Mouse (Mus musculus): ENCODE results near the gene Pramel1. TPM values are rescaled to one million over a fixed set of nuclear protein-coding genes. Genes with fewer than 3 reads are reported as not detected.
"Not testable (repeated sequence)": the region's sequence is repeated elsewhere in the genome, so short reads cannot be mapped to it uniquely, and the experiment has no call there.

The Pramel1 gene
- total RNA-seq, 2 experiments from 2014 or later, result not detected

DNA sequence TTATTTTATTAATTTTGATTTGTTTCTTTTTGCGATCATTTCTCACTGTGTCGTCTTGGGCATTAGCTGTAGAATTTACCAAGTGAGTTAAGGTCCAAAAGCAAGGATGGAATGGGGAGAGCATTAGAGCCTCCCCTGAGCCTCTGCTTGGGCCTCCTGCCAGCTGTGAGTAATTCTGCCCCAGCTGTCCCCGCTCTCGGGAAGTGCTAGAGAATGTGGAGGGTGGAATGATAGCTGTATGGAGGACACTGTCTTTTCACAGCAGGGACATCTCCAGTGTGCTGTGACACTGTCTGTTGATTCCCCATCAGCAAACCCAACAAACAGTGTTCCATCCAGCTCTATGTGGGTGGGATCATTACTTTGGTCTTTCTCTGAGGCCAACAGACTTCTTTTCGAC is 32.5 kb downstream of the Pramel1 start:
- intact Hi-C loops (cut with DNase I); DNase-seq: not testable (repeated sequence)

Other genes starting within 250 kb of the Pramel1 start
- 10 to 100 TPM; 18.9 to 22.0 TPM for gene Prdm2, start 181.4 kb upstream of the Pramel1 start, total RNA-seq (2021)
- gene Pdpn, start 94.9 kb upstream of the Pramel1 start, total RNA-seq (2021), result 1 to 10 TPM; 5.8 to 8.3 TPM
- gene Lrrc38, start 44.7 kb upstream of the Pramel1 start, total RNA-seq (2021), result under 1 TPM in 1 of 2 experiments, not detected in 1; 0.14 TPM
- 10 to 100 TPM in 1 of 2 experiments, 1 to 10 TPM in 1; 9.9 to 11.5 TPM for gene Pramef8, start 18.0 kb downstream of the Pramel1 start, total RNA-seq (2021)
- not detected for gene Oog4, start 55.9 kb downstream of the Pramel1 start, total RNA-seq (2021)
- gene Gm13043, start 116.9 kb downstream of the Pramel1 start, total RNA-seq (2021), result not detected
- not detected for gene Gm13040, start 141.5 kb downstream of the Pramel1 start, total RNA-seq (2021)
- not detected for gene BC080695, start 157.3 kb downstream of the Pramel1 start, total RNA-seq (2021)
- gene Gm13057, start 157.3 kb downstream of the Pramel1 start, total RNA-seq (2021), result not detected
- not detected for gene Gm13083, start 220.6 kb downstream of the Pramel1 start, total RNA-seq (2021)

Data from heart, postnatal 36 days (tissue).